10 mouse cellular contexts compared by ENCODE assay signal in the genomic region with DNA sequence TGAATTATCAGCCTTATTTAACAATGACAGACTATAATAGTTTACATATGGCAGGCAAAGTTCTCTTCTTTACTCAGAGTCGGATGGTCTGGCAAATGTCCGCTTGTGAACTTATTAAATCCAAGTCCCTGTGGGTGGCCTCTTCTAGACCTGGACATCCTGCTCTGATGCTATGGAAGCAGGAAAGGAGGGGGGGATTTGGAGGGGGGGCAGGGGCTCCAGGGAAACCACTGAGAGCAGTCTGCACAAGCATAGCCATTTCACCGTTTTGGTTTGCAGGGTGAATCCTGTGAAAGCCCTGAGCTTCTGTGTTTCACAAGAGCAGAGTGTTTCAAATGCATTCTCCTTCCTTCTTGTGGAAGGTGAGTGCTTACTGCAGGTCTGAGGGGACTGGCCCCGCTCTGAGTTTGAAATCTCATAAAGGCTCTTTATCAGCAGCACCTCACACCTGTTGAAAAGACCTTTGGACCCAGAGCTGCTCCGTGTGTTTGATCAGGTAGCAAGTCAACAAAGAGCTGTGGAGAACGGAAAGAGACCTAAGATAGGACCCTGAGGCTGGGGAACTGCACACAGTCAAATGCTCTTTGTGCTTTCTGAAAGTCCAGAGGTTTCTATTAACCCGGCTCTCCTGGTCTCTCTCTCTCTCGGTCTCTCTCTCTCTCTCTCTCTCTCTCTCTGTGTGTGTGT. TPM values are rescaled to one million over a fixed set of nuclear protein-coding genes. Genes with fewer than 3 reads are reported as not detected.
DNase-seq lines count a peak whose midpoint lies in the region; ATAC-seq lines count a peak whose summit lies in the region.
"Had no signal": no experiment of that assay in that cellular context is flagged by ENCODE, and none has a peak within 500 bp of the region (broad histone marks: within the 10 kb centered on the region; RNA-seq: fewer than 3 reads in every experiment).

No protein-coding gene starts in this region.

- DNase-seq in heart, adult 18-20 months: no peak
- DNase-seq in embryonic facial prominence, embryonic 10.5 days (ENCODE audit: low spot score): peak; percentile 67
- peak; percentile 60 for DNase-seq in limb, embryonic 10.5 days (ENCODE audit: low spot score)
- DNase-seq in ovary, adult 18-20 months (ENCODE audit: low spot score): no peak
- no peak for DNase-seq in gastrocnemius, postnatal 25 days
- no peak for DNase-seq in spleen, postnatal 14 days (ENCODE audit: low spot score in 2 of 2)
- DNase-seq: cerebellum, adult 9-11 months had no signal

- H3K9me3 ChIP-seq in heart, embryonic 12.5 days (replicated peaks): no peaks in the 10 kb centered on the region
- no peaks in the 10 kb centered on the region for H3K9me3 ChIP-seq in embryonic facial prominence, embryonic 10.5 days
- H3K9me3 ChIP-seq in limb, embryonic 10.5 days (replicated peaks): no peaks in the 10 kb centered on the region
- H3K9me3 ChIP-seq in liver, embryonic 16.5 days (replicated peaks; ENCODE audit: control insufficient read depth, low read length): no peaks in the 10 kb centered on the region

- H3K27me3 ChIP-seq in heart, embryonic 12.5 days (replicated peaks): peaks cover 16% of the 10 kb centered on the region; the same call in 1 of the 2 replicates
- peaks cover 15% of the 10 kb centered on the region for H3K27me3 ChIP-seq in embryonic facial prominence, embryonic 10.5 days (replicated peaks; ENCODE audit: low read depth, poor library complexity, severe bottlenecking)
- H3K27me3 ChIP-seq in limb, embryonic 10.5 days (ENCODE audit: low read depth, poor library complexity, severe bottlenecking): no peaks in the 10 kb centered on the region
- H3K27me3 ChIP-seq in liver, embryonic 16.5 days (ENCODE audit: control insufficient read depth, insufficient read depth, low read depth, low read length): no peaks in the 10 kb centered on the region

- peak overlapping the region; percentile 0; the same call in 1 of the 2 replicates for H3K4me2 ChIP-seq in heart, embryonic 12.5 days
- H3K4me2 ChIP-seq in liver, embryonic 16.5 days (ENCODE audit: low read depth, low read length): peak overlapping the region; percentile 28; the same call in 1 of the 2 replicates

- no peak overlapping the region for H3K4me3 ChIP-seq in heart, embryonic 12.5 days
- H3K4me3 ChIP-seq in embryonic facial prominence, embryonic 10.5 days: 0 out of 2 replicates have a peak overlapping the region, but pooled peaks have one; percentile 16
- H3K4me3 ChIP-seq in limb, embryonic 10.5 days: 0 out of 2 replicates have a peak overlapping the region, but pooled peaks have one; percentile 15
- no peak overlapping the region for H3K4me3 ChIP-seq in liver, embryonic 16.5 days (ENCODE audit: low read depth, low read length)

- no peak overlapping the region for H3K27ac ChIP-seq in heart, embryonic 12.5 days (ENCODE audit: poor library complexity, severe bottlenecking)
- H3K27ac ChIP-seq in embryonic facial prominence, embryonic 10.5 days (replicated peaks): peak overlapping the region; percentile 76
- H3K27ac ChIP-seq in limb, embryonic 10.5 days: peak overlapping the region; percentile 80
- peak overlapping the region; percentile 75 for H3K27ac ChIP-seq in liver, embryonic 16.5 days (ENCODE audit: low read length)

- peak; percentile 33; the same call in 1 of the 2 replicates for ATAC-seq in heart, embryonic 12.5 days (ENCODE audit: insufficient number of reproducible peaks, low FRiP score)
- peak; percentile 91 for ATAC-seq in liver, embryonic 16.5 days (ENCODE audit: low read depth)

- 21% methylated on average over 8 of the region's 8 CpGs for WGBS in heart, embryonic 12.5 days
- 24% methylated on average over 8 of the region's 8 CpGs for WGBS in embryonic facial prominence, embryonic 10.5 days
- WGBS in limb, embryonic 10.5 days: 25% methylated on average over 8 of the region's 8 CpGs
- 42% methylated on average over 8 of the region's 8 CpGs for WGBS in liver, embryonic 16.5 days (ENCODE audit: insufficient replicate concordance)

- H3K36me3 ChIP-seq in heart, embryonic 12.5 days: 0 out of 2 replicates have a peak, but pooled peaks cover 5% of the 10 kb centered on the region
- peaks cover 23% of the 10 kb centered on the region for H3K36me3 ChIP-seq in embryonic facial prominence, embryonic 10.5 days (replicated peaks)
- H3K36me3 ChIP-seq in limb, embryonic 10.5 days: peaks cover 25% of the 10 kb centered on the region
- H3K36me3 ChIP-seq in liver, embryonic 16.5 days (ENCODE audit: control insufficient read depth, insufficient read depth): no peaks in the 10 kb centered on the region

- H3K9ac ChIP-seq in heart, embryonic 12.5 days: no peak overlapping the region
- no peak overlapping the region for H3K9ac ChIP-seq in liver, embryonic 16.5 days (ENCODE audit: low read depth, low read length)

- H3K4me1 ChIP-seq in heart, embryonic 12.5 days (replicated peaks): peaks cover 10% of the 10 kb centered on the region
- peaks cover 28% of the 10 kb centered on the region for H3K4me1 ChIP-seq in embryonic facial prominence, embryonic 10.5 days
- peaks cover 40% of the 10 kb centered on the region for H3K4me1 ChIP-seq in limb, embryonic 10.5 days
- no peaks in the 10 kb centered on the region; the same call in 1 of the 2 replicates for H3K4me1 ChIP-seq in liver, embryonic 16.5 days (ENCODE audit: control insufficient read depth, low read depth, low read length)

RNA-seq across cellular contexts. Expression of a gene that starts 40.7 kb away (rescaled TPM):
- 14.3 and 19.7 TPM in 2 replicates for polyA plus RNA-seq in heart, embryonic 12.5 days (2016; fragmentation: Nextera tagmentation; extraction: Ambion mirVana)
- 10 to 100 TPM; 56.9 to 65.1 TPM for total RNA-seq in heart, adult 18-20 months (2021)
- 44.2 and 47.2 TPM in 2 replicates for polyA plus RNA-seq in embryonic facial prominence, embryonic 10.5 days (2016; fragmentation: Nextera tagmentation; extraction: Ambion mirVana)
- 38.5 and 47.2 TPM in 2 replicates for polyA plus RNA-seq in limb, embryonic 10.5 days (2016; fragmentation: Nextera tagmentation; extraction: Ambion mirVana)
- polyA plus RNA-seq in liver, embryonic 16.5 days (2015; fragmentation: Nextera tagmentation; extraction: Ambion mirVana): 3.4 and 4.5 TPM in 2 replicates
- 10 to 100 TPM; 36.3 to 50.5 TPM for total RNA-seq in gastrocnemius, postnatal 25 days (2021)
- total RNA-seq: MEL had no signal

Comparison
In these comparisons a context has a peak if more than half of its experiments do, and no peak if none do; other contexts are left out.
1. H3K4me3 ChIP-seq: peak in embryonic facial prominence, embryonic 10.5 days (single experiment) and limb, embryonic 10.5 days (single experiment); none in heart, embryonic 12.5 days (single experiment) and liver, embryonic 16.5 days (single experiment).
2. DNase-seq: peak in embryonic facial prominence, embryonic 10.5 days (single experiment) and limb, embryonic 10.5 days (single experiment); none in heart, adult 18-20 months (0 of 2), ovary, adult 18-20 months (single experiment), gastrocnemius, postnatal 25 days (single experiment) and spleen, postnatal 14 days (0 of 2).